Mouse (Mus musculus) right cerebral cortex, postnatal 10 days (tissue): ENCODE measurements around the gene Stap2.

ENCODE experiments used
- DNase-seq, 2 experiments: peaks; one replicate each; pipeline ENCODE4 v3.0.0; 2021; ENCODE audit warnings: low spot score in 2 of 2

Gene Stap2

DNA sequence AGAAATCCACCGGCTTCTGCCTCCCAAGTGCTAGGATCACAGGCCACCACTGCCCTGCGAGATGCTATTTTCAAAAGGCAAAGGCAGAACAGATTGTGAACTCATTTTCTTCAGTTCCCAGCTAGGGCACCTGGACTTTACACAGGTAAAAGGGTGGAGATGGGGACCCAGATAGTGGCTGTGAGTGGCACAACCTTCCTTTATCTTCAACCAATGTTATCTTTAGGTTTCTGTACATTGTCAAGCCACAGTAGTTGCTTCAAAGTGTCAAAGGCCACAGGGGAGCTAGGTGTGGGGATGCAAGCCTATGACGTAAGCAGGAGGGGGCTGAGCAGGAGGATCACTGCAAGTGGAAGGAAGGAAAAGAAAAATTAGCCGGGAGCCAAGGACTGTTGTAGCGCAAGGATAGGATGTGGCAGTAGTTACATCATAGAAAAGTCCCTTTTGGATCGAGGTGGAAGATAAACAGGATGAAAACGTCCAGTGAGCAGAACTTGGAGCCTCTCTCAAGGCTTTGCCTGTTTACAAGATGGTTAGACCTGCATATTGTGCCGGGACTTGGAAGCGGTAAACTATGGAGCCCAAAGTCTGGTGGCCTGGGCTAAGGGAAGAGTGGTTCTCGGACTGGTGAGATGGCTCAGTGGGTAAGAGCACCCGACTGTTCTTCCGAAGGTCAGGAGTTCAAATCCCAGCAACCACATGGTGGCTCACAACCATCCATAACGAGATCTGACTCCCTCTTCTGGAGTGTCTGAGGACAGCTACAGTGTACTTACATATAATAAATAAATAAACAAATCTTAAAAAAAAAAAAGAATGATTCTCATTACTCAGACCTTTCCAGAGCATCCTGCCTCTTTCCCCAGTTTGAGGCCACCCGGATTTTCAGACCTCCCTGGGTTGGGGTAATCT lies 2.3 kb upstream of the Stap2 start:
- DNase-seq, result no peak

DNA sequence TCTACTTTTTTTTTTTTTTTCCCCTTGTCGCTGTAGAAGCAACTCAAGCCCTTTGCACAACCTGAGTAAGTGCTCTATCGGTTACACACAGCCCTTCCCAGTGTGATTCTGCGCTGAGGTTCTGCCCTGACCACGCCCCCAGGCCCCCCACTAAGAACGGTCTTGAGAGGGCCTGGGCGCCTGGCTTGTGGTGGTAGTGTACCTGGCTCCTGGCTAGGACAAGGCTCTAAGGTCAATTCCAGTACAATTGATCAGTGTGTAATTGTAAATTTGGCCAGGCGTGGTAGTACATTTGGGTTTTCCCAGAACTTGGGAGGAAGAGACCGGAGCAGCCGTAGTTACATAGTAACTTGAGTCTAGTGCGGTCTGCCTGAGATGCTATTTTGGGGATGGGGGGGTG lies 1.6 kb upstream of the Stap2 start:
- DNase-seq, result no peak

DNA sequence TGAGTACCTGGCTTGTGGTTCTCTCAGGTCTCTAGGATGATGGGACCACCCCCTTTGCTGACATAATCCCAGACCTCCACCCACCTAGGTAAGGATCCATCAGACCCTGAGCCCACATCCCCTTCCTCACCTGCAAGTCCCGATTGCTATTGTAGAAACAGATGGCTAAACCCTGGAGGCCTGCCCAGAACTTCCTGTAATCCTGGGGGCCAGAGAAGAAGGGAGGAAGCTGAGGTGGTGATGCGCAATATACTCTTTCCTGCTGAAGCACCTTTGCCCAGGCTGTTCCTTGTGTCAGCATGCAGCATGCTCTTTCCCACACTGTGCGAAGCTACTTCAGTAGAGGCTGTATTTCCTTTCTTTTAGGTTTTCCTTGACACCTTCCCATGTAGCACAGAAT lies 2.4 kb downstream of the Stap2 start:
- DNase-seq, result no peak

DNA sequence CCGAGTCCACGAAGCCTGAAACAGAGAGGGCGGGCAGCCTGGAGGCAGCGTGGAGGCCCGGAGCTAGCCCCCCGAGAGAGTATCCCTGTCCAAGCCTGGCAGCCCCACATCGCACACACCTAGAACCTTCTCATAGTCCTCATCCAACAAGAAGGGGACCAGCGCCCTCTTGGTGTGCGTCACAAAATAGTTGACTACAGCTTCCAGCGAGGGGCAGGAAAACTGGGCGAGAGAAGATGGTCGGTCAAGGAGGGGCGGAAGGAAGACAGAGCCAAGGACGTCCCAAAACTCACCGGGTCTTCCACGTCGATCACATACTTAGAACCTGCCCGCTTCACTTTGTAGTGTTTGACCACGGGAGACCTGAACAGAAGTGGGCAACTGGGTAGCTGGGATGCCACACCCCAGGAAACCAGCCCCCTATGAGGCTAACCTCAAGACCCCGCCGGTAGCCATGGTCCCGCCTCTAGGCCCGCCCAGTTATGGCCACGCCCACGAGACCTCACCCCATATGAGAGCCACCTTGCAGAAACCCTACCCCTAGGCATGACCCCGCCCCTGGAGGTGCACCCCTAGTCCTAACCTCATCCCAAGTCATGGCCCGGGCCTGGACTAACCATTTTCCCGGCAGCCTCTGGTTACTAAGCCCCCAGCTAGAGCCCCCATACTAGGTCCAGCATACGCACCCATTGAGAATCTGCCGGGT lies 5.4 kb downstream of the Stap2 start:
- DNase-seq, result no peak

DNA sequence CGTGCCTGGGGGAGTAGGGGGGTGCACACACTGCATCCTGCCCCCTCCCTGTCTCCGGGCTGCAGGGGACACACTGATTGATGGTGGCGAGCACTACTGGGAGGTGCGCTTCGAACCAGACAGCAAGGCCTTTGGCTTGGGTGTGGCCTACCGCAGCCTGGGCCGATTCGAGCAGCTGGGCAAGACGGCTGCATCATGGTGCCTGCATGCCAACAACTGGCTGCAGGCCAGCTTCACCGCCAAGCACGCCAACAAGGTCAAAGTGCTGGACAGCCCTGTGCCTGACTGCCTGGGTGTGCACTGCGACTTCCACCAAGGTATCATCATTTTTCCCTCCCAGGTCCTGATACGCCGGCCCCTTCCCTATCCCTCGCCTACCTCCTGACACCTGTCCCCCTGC lies 9.4 kb downstream of the Stap2 start:
- no peak for DNase-seq

DNA sequence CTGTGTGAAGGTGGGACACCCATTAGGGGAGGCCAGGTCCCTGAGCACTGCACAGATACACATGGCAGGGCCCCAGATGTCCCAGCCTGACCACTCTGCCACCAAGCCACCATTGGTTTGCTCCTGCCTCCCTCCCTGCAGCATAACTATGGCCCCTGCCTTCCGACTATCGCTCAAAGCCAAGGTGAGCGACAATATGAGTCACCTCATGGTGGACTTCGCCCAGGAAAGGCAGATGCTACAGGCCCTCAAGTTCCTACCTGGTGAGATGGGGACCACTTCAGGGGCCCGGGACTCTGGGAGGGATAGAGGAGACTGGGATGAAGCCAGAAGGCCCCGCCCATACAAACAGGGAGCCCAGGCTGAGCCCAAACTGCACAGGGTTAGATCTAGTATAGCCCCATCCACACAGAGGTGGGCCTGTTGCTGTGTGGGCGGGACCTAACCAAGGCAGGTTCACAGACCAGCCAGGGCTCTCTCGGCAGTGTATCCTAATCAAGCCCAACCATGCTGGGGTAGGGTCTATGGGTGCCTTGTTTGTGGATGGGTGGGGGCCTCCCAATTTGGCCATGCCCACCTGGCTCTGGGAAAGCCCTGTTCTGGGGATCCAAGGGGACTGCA lies 15.0 kb downstream of the Stap2 start:
- DNase-seq, result no peak

DNA sequence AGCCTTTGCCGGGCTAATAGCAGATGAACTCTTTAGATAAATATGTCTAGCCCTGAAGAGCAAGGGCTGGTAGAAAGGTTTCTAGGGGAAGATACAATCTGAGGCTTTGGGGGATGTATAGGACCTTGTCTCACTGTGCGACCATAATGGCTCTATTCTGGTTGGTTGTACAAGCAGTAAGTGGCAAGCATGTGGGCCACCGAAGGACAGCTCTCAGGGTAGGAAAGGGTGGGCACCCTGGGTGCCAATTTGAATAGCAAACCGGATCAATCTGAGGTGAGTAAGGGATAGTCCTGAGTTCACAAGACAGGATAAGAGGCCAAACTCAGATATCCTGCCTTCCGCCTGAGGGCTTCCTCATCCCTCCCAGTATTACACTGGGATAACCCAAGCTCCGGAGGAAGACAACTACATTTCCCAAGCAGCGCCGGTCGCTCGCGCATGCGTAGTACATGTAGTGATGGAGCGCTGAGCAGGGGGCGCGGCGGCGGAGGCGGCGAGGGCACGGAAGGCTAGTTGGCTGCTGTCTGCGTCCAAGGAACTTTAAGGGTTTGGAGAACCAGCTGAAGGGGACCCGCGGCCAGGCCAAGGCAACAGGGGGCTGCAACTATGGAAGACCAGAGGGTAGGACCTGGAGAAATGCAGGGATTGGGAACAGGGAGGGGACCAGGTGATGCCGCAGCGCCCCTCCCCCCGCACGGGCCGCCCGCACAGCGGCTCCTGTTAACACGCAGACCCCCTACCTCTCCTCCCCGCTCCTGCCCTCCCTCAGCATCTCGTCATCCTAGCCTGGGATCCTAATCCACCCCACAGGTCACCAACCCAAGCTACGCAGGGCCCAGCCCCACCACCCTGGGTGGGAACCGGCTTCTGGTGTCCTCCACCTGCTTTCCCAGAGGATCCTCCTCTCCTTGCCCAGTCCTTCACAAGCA lies 19.1 kb downstream of the Stap2 start, which contains the start of gene Fsd1:
Gene Fsd1 (plus strand): TSS at position 480 of the 932 bp plus-strand sequence.
- peak; percentile 92 to 93 for DNase-seq

DNA sequence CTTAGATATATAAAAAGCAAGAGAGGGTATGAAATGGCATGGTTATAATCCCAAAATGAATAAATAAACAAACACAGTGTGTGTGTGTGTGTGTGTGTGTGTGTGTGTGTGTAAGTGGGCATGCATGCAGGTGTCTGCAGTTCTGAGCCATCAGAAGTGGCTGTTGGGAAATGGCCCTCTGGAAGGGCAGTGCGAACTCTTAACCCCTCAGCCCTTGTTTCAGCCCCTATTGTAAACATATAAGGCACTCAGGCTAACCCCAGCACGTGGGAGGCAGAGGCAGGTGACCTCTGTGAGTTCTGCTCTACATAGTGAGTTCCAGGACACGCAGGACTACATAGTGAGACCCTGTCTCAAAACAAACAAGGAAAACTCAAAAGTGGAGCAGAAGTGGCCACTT lies 28.1 kb downstream of the Stap2 start:
- DNase-seq, result no peak

DNA sequence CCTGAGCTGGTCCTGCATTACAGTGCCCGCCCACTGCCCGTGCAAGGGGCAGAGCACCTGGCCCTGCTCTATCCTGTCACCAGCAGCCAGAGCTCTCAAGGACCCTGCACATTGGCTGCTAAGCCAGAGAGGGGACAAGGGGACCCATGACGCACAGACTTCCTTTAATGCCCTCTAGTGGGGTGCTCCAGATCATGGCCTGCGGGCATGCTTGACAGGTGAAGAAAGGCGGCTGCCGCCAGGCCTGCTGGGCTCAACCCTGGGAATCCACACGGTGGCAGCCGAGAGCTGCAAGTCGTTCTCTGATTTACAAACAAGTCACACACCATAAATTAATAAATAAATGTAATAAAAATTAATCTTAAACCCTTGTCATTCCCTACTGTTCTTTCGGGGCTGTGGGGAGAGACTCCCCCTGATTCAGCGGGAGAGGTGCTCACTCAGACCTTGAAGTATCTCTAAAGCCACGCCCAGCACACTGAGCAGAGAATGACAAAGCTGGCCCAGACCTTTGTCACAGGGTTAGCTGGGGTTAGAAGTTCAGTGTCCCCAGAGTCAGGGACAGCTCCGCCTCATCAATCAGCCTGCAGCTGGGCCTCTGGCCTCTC lies 29.0 kb downstream of the Stap2 start:
- DNase-seq, result peak; percentile 77 to 86

DNA sequence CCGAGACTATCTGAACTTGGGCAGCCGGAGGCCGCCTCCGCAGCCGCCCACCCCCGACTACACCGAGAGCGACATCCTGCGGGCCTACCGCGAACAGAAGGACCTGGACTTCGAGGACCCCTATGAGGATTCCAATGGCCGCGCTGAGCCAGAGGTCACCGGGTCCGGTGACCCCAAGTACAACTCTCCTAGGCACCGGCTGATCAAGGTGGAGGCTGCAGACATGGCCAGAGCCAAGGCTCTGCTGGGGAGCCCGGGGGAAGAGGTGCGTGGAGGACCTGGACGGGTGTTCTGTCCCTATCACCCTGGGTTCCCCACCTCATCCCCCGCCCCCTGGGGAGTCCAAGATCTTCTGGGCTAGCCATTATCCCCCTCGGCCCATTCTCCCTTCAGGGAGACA lies 33.9 kb downstream of the Stap2 start:
- no peak for DNase-seq

DNA sequence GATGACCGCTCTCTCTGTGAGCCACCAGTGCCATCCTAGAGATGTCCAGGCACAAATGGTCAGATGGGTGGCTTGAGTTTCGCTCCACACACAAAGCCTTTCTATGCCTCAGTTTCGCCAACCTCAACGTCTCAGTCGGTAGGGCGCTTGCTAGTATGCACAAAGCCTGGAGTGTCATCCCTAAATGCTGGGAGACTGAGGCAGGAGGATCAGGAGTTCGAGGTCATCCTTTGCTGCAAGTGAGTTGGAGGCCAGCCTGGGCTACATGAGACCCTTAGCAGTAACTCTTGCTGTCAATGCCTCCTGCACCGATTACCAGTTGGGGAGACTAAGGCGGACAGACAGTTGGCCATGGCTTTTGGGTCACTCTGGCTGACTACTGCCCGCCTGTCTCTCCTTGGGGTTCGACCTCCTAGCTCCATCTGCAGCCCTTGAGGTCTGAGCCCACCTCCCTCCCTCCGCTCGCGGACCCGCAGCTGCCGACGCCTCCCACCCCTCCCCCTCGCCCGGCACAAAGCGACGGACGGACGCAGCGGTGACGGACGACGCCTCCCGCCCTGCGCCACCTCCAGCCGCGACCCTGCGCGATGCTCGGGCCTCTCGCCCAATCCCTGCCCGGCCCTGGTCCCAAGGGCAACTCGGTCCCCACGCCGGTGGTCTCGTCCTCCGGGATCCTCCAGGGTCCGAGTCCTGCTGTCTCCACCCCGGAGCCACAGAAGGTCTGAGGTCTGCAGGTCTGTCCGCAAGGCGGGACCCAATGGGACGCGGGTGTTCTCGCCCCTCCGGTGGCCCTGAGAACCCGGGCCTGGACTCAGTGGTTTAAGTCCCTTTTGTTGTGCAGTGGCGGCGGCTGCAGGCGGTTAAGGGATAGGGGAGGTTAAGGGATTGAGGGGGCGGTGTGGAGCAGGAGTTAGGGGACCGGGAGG lies 35.2 kb downstream of the Stap2 start, which contains the start of gene Shd:
Gene Shd (plus strand): TSS at position 502 of the 926 bp plus-strand sequence.
- DNase-seq, result peak; percentile 62 to 68

DNA sequence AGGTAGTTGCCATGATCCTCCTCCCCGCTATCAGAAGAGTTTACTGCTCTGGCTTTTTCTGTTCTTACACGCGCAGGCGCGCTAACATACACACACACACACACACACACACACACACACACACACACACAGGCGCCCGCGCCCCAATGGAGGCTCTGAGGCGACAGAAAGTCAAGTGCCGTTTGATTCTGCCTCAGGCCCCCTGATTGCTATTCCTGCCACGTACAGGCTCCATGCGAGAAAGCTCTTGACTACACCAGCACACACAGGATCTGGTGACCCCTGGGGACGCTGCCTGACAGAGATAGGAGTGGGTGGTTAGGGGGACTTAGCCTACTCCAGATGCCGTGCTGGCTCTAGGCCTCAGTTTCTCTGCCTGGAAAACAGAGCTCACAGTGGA lies 35.8 kb downstream of the Stap2 start:
- peak; percentile 75 to 80 for DNase-seq

DNA sequence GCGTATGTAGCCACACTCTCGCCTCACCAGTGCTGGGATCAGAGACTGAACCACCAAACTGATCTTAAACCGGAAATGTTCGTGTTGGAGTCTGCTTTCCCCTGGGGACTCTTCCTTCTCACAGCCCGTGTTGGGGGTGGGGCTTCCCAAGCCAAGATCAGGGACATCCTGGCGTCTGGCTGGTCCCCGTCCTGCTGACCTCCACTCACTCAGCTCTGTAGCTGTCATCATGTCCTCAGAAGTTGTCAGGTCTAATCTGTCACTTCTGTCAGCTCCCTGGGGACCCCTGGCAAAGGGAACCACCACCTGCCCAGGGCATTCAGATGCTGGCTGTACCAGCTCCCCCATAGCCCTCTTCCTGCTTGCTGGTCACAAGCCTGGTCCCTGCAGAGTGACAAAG lies 37.2 kb downstream of the Stap2 start:
- no peak for DNase-seq

DNA sequence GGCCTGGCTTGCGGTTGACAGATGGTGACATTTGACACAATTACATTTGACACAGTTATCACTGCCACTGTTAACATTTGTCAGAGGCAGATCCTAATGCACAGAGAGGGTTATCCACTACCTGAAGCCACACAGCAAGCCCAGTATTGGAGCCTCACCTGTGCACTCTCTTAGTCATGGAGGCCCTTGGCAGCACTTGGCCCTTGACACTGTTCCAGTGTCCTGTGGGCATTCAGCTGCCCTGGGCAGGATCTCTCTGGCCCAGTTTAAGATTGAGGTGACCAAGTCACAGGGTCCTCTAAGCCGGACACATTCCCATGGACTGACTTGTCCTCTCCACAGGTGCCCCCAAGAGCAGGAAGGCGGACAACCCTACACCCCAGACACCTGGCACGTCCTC lies 38.2 kb downstream of the Stap2 start:
- peak in 1 of 2 experiments; percentile 33 for DNase-seq

DNA sequence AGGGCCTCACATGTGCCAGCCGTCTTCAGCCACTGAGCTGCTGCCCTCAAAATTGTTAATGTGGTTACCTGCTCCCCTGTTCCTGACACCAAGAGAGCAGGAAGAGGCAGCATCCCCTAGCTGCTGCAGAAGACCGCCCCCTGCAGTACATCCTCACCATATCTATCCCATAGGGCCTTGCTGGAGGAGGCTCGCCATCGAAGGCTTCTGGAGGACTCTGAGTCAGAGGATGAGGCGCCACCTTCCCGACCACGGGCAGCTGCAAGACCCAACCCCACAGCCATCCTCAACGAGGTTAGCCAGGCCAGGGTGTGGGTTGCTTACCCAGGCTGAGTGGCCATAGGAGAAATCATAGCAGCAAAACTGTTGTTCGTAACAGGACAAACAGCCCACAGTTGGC lies 40.4 kb downstream of the Stap2 start:
- DNase-seq, result peak in 1 of 2 experiments; percentile 31

DNA sequence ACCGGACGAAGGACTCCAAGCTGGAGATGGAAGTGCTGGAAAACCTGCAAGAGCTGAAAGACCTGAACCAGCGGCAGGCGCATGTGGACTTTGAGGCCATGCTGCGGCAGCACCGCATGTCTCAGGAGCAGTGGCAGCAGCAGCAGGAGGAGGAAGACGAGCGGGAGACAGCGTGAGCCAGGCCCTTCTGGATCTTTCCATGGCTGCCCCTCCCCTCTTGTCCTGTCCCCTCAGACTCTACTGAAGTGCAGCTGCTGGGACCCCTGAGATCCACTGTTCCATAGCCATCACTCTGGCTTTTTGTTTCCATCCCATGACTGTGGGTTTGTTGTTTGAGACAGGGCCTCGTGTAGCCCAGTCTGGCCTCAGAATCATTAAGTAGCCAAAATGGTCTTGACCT lies 40.9 kb downstream of the Stap2 start:
- DNase-seq, result peak in 1 of 2 experiments; percentile 22

DNA sequence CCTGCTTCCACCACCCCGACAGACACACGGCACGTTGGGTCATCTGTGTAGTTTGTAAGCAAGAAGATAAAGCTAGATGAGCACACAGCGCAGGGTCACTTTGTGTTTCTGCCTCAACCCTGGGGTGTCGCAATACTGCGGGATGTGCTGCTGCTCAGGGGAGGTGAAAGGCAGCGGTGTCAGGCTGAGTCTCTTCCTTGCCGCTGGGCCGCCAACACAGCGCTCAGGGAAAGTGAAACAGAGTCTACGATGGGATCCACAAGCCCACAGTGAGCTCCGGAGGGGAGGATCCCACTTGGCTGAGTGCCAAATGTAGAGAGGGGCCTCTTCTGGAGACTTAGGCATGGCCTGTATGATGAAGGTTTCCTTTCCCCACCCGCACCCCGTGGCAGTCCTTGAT lies 42.2 kb downstream of the Stap2 start:
- peak in 1 of 2 experiments; percentile 26 for DNase-seq

DNA sequence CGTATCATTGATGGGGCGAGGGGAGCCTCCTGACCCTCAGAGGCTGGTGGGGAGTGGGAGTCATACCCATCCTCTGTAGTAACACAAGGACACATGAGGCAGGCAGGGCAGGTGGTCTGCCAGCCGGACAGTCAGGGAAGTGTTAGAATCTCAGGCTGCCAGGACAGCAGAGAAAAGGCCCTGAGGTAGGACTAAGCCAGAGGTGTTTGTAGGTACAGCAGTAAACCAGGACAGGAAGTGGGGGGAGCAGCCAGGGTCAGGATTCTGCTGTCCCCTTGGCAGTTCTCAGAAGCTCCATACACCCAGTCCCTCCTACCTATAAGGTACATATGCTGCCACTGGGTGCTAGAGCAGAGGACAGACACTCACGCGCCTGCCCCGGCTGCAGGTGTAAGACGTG lies 43.8 kb downstream of the Stap2 start:
- peak in 1 of 2 experiments; percentile 35 for DNase-seq

DNA sequence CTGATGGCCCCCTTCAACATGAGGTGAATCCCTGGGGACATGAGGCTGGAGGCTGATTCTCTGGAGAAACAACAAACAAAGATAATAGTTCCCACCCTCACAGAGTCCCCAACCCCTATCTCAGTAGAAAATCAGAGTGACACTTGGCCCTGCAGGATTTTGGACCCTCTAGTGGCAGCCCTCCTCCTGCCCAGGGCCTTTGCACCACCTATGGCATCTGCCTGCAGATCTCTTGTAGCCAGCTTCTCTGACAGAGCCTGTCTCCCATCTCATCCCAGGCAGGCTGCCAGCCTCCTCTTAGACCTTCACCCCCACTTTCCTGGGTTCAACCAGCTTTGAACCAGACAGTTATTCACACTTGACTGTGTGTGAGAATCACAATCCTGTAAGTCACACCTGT lies 44.6 kb downstream of the Stap2 start:
- DNase-seq, result peak in 1 of 2 experiments; percentile 39
